Mouse (Mus musculus) neural tube, embryonic 11.5 days (tissue): Measurements from ENCODE around the gene Nsun4. TPM values are rescaled to one million over a fixed set of nuclear protein-coding genes. Genes with fewer than 3 reads are reported as not detected.
A peak's percentile ranks its signal among the peaks of the same experiment; 100 is the strongest.

ENCODE experiments used
- ATAC-seq: fragments of 200-750 bp; cut with Nextera tagmentation; 2 replicates; pipeline ENCODE4 v1.8.0; 2017; ENCODE audit warnings: moderate number of reproducible peaks, mild to moderate bottlenecking, moderate TSS enrichment, moderate library complexity; ENCODE audit not compliant: insufficient read depth, low FRiP score, low TSS enrichment
- DNase-seq: peaks from one replicate; pipeline ENCODE4 v3.0.0-alpha.2; 2015; ENCODE audit warnings: low spot score
- H3K27ac ChIP-seq: fragments of 300-500 bp; sonication (generic); 2 replicates; pipeline ENCODE4 v1.5.1; 2014; ENCODE audit warnings: low read depth, mild to moderate bottlenecking, low read length
- H3K27me3 ChIP-seq: fragments of 300-500 bp; sonication (generic); 2 replicates; pipeline ENCODE4 v1.6.1; 2014; ENCODE audit warnings: mild to moderate bottlenecking, low read length, mixed read lengths; ENCODE audit not compliant: control insufficient read depth, insufficient read depth
- H3K36me3 ChIP-seq: fragments of 300-500 bp; sonication (generic); 2 replicates; pipeline ENCODE4 v1.6.1; 2014; ENCODE audit warnings: mild to moderate bottlenecking, low read length, moderate library complexity, mixed read lengths; ENCODE audit not compliant: control insufficient read depth, insufficient read depth
- H3K4me1 ChIP-seq: fragments of 300-500 bp; sonication (generic); 2 replicates; pipeline ENCODE4 v1.6.1; 2014; ENCODE audit warnings: low read length, mixed read lengths; ENCODE audit not compliant: control insufficient read depth, insufficient read depth
- H3K4me2 ChIP-seq: fragments of 300-500 bp; sonication (generic); 2 replicates; pipeline ENCODE4 v1.6.1; 2014; ENCODE audit warnings: low read depth, mild to moderate bottlenecking, moderate library complexity
- H3K4me3 ChIP-seq: fragments of 300-500 bp; sonication (generic); 2 replicates; pipeline ENCODE4 v1.5.1; 2014; ENCODE audit warnings: low read depth, low read length
- H3K9ac ChIP-seq: fragments of 300-500 bp; sonication (generic); 2 replicates; pipeline ENCODE4 v1.6.1; 2014; ENCODE audit warnings: mild to moderate bottlenecking, low read length
- H3K9me3 ChIP-seq: fragments of 300-500 bp; sonication (generic); 2 replicates; pipeline ENCODE4 v1.6.1; 2016; ENCODE audit warnings: low read length; ENCODE audit not compliant: control insufficient read depth
- WGBS: fragments of 180-500 bp; shearing (Covaris S2); extraction: QIAGEN DNeasy Blood & Tissue Kit; methylation state at CpG from one replicate; pipeline ENCODE4 v1.1.7; 2014; 5-methylcytosine and 5-hydroxymethylcytosine counted together
- polyA plus RNA-seq: library from polyadenylated mRNA; unstranded; fragments of >200 nt; fragmentation: Nextera tagmentation; extraction: Ambion mirVana; gene quantifications from 2 replicates; pipeline ENCODE4 v1.2.1, GENCODE M21; 2014

Gene Nsun4
- polyA plus RNA-seq, 1 experiment from 2014 or later = 21.0 TPM

DNA sequence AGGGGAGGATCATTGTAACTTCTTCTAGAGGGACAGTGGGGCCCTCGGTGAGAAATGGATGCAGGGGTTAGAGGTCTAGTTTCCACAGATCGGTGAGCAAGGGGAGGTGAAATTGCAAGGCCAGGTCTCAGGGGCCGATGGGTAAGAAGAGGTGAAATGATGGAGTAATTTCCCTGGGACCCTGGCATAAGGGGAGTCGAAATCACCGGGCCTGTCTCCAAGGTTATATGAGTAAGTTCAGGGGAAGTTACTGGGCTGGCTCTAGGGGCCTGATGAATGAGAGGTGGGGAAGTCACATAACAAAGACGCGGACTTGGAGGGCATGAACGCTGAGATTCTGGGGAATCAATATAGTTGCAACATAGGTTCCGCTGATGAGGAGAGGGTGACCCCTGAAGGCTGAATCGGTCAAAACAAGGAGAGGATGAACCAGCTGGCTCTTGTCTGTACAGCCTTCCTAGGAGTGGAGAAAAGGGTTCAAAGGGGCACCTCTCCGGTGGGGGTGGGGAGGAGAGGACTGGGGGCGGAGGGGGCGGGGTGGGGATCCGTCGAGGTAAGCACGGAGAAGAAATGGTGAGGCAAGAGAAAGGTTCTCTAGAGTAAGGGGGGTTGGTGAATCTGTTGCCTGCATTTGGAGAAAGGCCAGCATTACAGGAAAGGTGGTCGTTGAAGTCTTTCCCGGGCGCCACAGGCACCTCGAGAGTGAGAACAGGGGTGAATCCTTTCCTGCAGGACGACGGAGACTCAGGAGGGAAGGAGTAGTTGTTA lies 966 bp downstream of the Nsun4 start:
- H3K4me1 ChIP-seq = no peaks in the 10 kb centered on the region; the same call in 1 of the 2 replicates
- peak overlapping the region; percentile 45 for H3K4me3 ChIP-seq
- H3K9me3 ChIP-seq = no peaks in the 10 kb centered on the region
- H3K9ac ChIP-seq = peak overlapping the region; percentile 52
- H3K27me3 ChIP-seq = no peaks in the 10 kb centered on the region
- peak; percentile 39; the same call in 1 of the 2 replicates for ATAC-seq
- DNase-seq = peak; percentile 58
- no peaks in the 10 kb centered on the region for H3K36me3 ChIP-seq
- peak overlapping the region; percentile 81 for H3K4me2 ChIP-seq
- WGBS = 9% methylated on average over 22 of the region's 22 CpGs
- H3K27ac ChIP-seq = peak overlapping the region; percentile 79; the same call in 1 of the 2 replicates

DNA sequence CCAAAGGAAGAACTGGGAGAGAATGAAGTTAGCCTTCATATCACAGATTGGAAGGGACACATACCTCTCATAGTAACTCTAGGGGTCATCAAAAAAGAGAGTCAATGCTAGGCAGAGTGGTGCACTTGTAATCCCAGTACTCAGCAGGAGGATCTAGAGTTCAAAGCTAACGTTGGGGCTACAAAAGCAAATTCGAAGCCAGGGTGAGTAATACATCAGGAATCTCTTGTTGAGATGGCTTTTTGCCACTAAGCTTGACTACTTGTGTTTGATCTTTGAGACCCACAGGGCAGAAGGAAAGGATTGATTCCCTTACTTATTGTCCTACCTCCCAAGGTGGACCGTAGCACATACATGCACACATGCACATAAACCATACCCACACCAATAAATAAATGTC lies 4.5 kb downstream of the Nsun4 start:
- Histone ChIP-seq H3K9ac (no peak overlapping the region), H3K27ac (no peak overlapping the region), H3K4me1 (no peaks in the 10 kb centered on the region; the same call in 1 of the 2 replicates), H3K27me3 (no peaks in the 10 kb centered on the region), H3K4me2 (no peak overlapping the region), H3K4me3 (no peak overlapping the region), H3K36me3 (no peaks in the 10 kb centered on the region), H3K9me3 (no peaks in the 10 kb centered on the region)
- 77% methylated on average over 3 of the region's 3 CpGs for WGBS
- no peak for ATAC-seq
- DNase-seq = no peak

DNA sequence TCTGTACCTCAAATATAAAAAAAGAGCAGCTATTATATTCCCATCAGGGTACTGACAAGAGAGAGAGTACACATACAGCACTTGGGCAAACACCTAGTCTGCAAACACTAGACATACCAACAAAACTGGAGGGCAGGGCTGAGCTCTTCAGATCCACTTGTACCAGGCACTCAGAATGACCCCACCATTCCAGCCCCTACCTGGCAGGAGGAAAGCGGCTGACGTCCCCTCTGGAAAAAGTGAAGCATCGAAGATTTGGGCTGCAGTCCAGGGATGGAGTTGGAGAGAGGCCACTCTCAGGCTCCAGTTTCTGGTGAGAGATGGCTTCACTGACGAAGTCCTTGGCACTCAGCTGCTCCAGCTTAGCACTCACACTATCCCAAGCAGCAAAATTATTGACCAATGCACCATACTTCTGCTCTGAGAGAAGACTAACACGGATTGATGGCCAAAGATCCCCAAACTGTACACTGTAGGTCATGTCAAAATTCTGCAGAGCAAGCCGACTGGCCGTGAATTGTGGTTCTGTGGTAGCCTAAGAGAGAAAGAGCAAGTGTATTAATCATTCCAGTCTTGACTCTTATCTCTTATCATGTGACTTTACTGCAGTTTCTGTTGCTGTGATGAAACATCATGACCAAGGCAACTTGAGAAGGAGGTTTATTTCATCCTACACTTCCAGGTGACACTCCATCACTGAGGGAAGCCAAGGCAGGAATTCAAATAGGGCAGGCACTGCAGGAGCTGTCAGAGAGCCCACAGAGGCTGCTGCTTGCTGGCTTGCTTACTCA lies 5.4 kb downstream of the Nsun4 start:
- Histone ChIP-seq H3K36me3 (no peaks in the 10 kb centered on the region), H3K9me3 (no peaks in the 10 kb centered on the region), H3K4me1 (no peaks in the 10 kb centered on the region; the same call in 1 of the 2 replicates), H3K27me3 (no peaks in the 10 kb centered on the region), H3K9ac (no peak overlapping the region), H3K27ac (no peak overlapping the region), H3K4me3 (no peak overlapping the region), H3K4me2 (no peak overlapping the region)
- DNase-seq (no peak), ATAC-seq (no peak)
- WGBS = 82% methylated on average over 7 of the region's 7 CpGs

DNA sequence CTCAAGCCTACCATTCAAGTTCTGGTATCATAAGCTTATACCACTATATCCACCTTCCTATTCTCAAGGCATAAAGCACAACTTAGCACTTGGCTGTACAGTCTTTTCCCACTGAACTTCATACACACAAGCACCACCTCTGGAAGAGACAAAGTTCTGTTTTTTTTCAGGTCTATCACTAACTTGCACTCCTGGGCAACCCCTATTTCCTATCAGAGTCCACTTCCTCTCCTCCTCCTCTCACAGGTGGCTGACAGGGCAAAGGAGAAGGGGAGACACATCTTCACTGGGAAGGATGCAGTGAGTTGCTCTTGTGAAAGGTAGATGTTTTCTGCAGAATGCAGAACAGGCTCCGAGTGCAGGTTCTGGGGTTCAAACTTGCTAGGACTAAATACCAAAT lies 6.0 kb downstream of the Nsun4 start:
- ATAC-seq (no peak), DNase-seq (no peak)
- Histone ChIP-seq H3K27me3 (no peaks in the 10 kb centered on the region), H3K36me3 (no peaks in the 10 kb centered on the region), H3K4me1 (no peaks in the 10 kb centered on the region; the same call in 1 of the 2 replicates), H3K27ac (no peak overlapping the region), H3K4me2 (no peak overlapping the region), H3K9me3 (no peaks in the 10 kb centered on the region), H3K9ac (no peak overlapping the region), H3K4me3 (no peak overlapping the region)
- 87% methylated on average over 1 of the region's 1 CpGs for WGBS

DNA sequence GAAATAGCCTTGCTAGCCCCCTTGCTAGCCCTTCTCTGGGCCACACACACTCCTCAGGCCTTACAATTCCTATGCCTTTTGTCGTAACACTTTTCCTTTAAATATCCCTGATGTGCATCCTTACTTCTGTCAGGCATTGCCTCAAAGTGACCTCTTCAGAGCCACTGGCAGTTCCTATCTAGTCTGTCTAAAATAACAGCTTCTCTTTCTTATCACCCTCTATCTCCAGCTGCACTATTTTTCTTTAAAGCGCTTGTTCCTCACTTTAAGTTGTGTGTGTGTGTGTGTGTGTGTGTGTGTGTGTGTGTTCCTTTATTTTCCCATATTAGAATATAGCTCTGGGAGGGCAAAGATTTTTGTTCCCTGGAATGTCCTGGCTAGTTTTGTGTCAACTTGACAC lies 7.1 kb downstream of the Nsun4 start:
- Histone ChIP-seq H3K4me1 (no peaks in the 10 kb centered on the region), H3K27me3 (no peaks in the 10 kb centered on the region), H3K4me3 (no peak overlapping the region), H3K36me3 (no peaks in the 10 kb centered on the region), H3K27ac (no peak overlapping the region), H3K4me2 (no peak overlapping the region), H3K9me3 (no peaks in the 10 kb centered on the region), H3K9ac (no peak overlapping the region)
- WGBS = 96% methylated on average over 2 of the region's 2 CpGs
- DNase-seq (no peak), ATAC-seq (no peak)

DNA sequence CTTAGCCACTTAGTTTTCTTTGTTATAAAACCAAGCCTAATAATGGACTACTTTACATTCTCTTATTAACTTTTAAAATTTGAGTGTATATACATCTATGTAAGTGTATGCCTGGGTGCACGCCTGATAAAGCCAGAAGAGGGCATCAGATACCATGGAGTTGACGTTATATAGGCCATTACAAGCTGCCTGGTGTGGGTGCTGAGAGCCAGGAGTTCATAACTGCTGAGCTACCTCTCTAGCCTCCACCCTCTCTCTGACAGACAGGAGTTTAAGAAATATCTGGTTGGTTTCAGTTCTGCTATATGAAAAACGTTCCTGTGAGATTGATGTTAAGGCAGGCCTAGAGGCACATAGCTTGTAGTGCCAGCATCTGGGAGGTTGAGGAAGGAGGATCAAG lies 11.5 kb downstream of the Nsun4 start:
- Histone ChIP-seq H3K4me1 (no peaks in the 10 kb centered on the region), H3K36me3 (no peaks in the 10 kb centered on the region)
- WGBS = 81% methylated on average over 3 of the region's 3 CpGs

DNA sequence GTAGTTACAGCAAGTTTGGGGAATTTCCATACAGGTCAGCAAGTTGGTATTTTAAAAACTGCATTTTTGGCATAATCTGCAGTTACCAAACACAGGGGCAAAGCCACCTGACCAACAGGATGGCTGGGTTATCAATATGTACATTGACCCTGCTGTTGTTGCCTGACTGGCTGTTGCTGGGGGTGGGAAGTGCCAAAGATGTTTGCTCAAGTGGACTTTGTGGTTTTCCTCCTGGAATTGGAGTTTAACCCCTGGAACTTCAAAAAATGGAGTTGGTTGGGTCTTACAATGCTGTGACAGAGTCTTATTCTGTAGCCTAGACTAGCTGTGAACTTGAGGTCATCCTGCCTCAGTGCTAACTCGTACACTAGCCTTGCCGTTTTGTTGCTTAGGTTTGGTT lies 13.2 kb downstream of the Nsun4 start:
- no peak overlapping the region for H3K9ac ChIP-seq
- no peaks in the 10 kb centered on the region for H3K27me3 ChIP-seq
- H3K9me3 ChIP-seq = no peaks in the 10 kb centered on the region
- no peak for ATAC-seq
- H3K4me3 ChIP-seq = no peak overlapping the region
- no peak overlapping the region for H3K27ac ChIP-seq
- DNase-seq = no peak
- no peak overlapping the region for H3K4me2 ChIP-seq
- no peaks in the 10 kb centered on the region for H3K4me1 ChIP-seq
- no peaks in the 10 kb centered on the region for H3K36me3 ChIP-seq
- 90% methylated on average over 2 of the region's 2 CpGs for WGBS

More for the DNA sequence above, 11.5 kb downstream of the Nsun4 start:
- H3K9ac ChIP-seq = no peak overlapping the region
- H3K27ac ChIP-seq = no peak overlapping the region
- no peak overlapping the region for H3K4me2 ChIP-seq
- H3K4me3 ChIP-seq = no peak overlapping the region
- H3K9me3 ChIP-seq = no peaks in the 10 kb centered on the region
- DNase-seq = no peak
- H3K27me3 ChIP-seq = no peaks in the 10 kb centered on the region
- no peak for ATAC-seq

DNA sequence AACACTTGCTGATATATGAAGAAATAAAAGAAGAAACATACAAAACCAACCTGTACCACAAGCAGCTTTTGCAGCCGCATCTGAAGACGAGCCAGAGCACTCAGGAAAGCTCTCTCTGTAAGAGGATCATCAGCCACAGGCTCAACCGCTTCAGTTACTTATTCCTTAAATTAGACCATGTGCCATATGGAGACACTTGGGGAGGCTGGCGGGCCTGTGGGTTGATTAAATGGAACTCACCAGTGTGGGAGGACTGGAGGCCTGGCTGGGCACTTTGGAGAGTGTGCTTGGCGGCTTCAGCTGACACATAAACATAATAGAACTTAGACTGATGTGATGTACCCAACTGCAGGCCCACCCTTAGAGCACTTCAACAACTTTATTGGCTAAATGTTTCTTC lies 20.3 kb downstream of the Nsun4 start:
- Histone ChIP-seq H3K27me3 (no peaks in the 10 kb centered on the region), H3K4me3 (no peak overlapping the region), H3K36me3 (no peaks in the 10 kb centered on the region; the same call in 1 of the 2 replicates), H3K9me3 (no peaks in the 10 kb centered on the region), H3K4me2 (no peak overlapping the region), H3K4me1 (no peaks in the 10 kb centered on the region), H3K9ac (no peak overlapping the region), H3K27ac (no peak overlapping the region)
- WGBS = 94% methylated on average over 5 of the region's 5 CpGs
- no peak for ATAC-seq
- DNase-seq = no peak
